Mouse (Mus musculus): Measurements from ENCODE around the gene Prkg1. TPM values are rescaled to one million over a fixed set of nuclear protein-coding genes. Genes with fewer than 3 reads are reported as not detected.
"Not testable (repeated sequence)": the region's sequence is repeated elsewhere in the genome, so short reads cannot be mapped to it uniquely, and the experiment has no call there.

The Prkg1 gene
- polyA plus RNA-seq, 1 experiment from 2014 or later: 10.0 TPM

DNA sequence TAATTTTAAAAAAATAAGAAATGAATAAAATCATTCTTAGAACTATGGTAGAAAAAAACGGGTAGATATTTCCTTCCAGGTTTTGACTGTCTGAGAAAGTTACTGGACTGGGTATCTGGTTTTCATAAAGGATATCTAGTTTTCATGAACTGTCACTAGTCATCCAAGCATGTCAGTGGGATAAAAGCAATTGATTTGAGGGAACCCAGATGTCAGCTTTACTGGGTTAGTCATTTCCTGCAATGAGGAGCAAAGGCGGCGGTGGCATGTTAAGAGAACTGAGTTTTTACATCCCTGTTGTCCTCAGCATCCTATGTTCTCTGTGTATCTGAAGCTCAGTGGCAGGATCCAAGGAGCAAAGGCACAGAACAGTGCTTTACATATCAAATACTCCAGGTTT lies 1201.0 kb downstream of the Prkg1 start:
- Histone ChIP-seq H3K9me3 (no peaks in the 10 kb centered on the region), H3K4me3 (replicated peaks) (no peak overlapping the region), H3K9ac (no peak overlapping the region), H3K36me3 (no peaks in the 10 kb centered on the region), H3K4me2 (no peak overlapping the region), H3K27me3 (replicated peaks) (no peaks in the 10 kb centered on the region), H3K27ac (no peak overlapping the region), H3K4me1 (no peaks in the 10 kb centered on the region)
- ATAC-seq (ENCODE audit: insufficient read depth, low FRiP score, low read depth): no peak
- 63% methylated on average over 3 of the region's 3 CpGs for WGBS

DNA sequence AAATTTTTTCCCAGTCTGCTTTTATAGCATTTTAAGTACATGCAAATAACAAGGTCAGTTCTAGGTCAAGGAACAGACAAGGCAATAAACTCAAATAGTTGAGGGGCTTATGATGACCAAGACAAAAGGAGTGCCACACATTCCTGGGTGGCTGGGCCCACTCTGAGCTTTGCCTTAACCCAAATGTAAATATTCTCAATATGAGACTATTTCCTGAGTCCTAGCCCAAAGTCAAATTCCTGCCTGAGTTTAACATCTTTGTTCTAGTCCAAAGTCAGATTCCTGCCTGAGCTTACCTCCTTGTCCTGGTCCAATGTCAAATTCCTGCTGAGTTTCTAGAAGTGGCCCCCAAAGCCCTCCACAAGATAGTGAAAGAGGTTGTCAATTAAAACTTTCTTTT lies 1206.8 kb downstream of the Prkg1 start:
- no peaks in the 10 kb centered on the region for H3K4me1 ChIP-seq
- H3K4me3 ChIP-seq (replicated peaks): no peak overlapping the region
- no peaks in the 10 kb centered on the region for H3K36me3 ChIP-seq
- no peak overlapping the region for H3K27ac ChIP-seq
- H3K9ac ChIP-seq: no peak overlapping the region
- peaks cover 8% of the 10 kb centered on the region for H3K27me3 ChIP-seq (replicated peaks)
- no peak for ATAC-seq (ENCODE audit: insufficient read depth, low FRiP score, low read depth)
- H3K9me3 ChIP-seq: no peaks in the 10 kb centered on the region
- H3K4me2 ChIP-seq: no peak overlapping the region

DNA sequence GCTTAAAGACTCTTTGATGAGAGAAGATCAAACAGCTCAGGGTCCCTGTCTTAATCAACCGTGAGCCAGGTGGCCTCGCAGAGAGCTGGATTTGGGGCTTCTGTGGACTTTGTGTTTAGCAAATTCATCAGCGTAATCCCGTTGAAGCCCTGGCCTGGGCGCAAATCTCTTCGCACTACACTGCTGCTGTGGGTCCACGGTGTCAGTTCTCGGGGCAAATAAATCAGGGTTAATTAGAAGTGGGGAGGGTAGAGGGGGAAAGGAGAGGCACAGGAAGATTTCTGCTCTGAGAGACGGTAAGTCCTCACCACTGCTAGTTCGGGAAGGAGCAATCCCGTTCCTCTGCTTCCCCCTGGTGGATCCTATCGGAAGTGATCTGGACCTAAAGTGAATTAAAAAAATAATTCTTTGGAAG lies 1210.4 kb downstream of the Prkg1 start:
- Histone ChIP-seq H3K4me2 (peak overlapping the region; percentile 56), H3K36me3 (no peaks in the 10 kb centered on the region), H3K27ac (no peak overlapping the region), H3K9me3 (no peaks in the 10 kb centered on the region), H3K4me1 (peaks cover under 1% of the 10 kb centered on the region; the same call in 1 of the 2 replicates), H3K9ac (no peak overlapping the region), H3K27me3 (replicated peaks) (peaks cover 17% of the 10 kb centered on the region), H3K4me3 (replicated peaks) (peak overlapping the region; percentile 28)
- no peak for ATAC-seq (ENCODE audit: insufficient read depth, low FRiP score, low read depth)
- WGBS: 2% methylated on average over 12 of the region's 12 CpGs

GRCm38 (mm10) chr19:30553740-30554139 lies 1211.1 kb downstream of the Prkg1 start:
- H3K4me3 ChIP-seq (replicated peaks): no peak overlapping the region
- H3K4me2 ChIP-seq: no peak overlapping the region
- no peak overlapping the region for H3K9ac ChIP-seq
- no peak overlapping the region for H3K27ac ChIP-seq
- no peak for ATAC-seq (ENCODE audit: insufficient read depth, low FRiP score, low read depth)
- H3K4me1 ChIP-seq: peaks cover 7% of the 10 kb centered on the region; the same call in 1 of the 2 replicates
- H3K9me3 ChIP-seq: no peaks in the 10 kb centered on the region
- no peaks in the 10 kb centered on the region for H3K36me3 ChIP-seq
- WGBS: 27% methylated on average over 4 of the region's 4 CpGs
- peaks cover 25% of the 10 kb centered on the region for H3K27me3 ChIP-seq (replicated peaks)

- Histone ChIP-seq H3K4me2 (no peak overlapping the region), H3K9me3 (no peaks in the 10 kb centered on the region), H3K4me1 (peaks cover 7% of the 10 kb centered on the region; the same call in 1 of the 2 replicates), H3K9ac (no peak overlapping the region), H3K4me3 (replicated peaks) (no peak overlapping the region), H3K27me3 (replicated peaks) (peaks cover 39% of the 10 kb centered on the region), H3K27ac (no peak overlapping the region), H3K36me3 (no peaks in the 10 kb centered on the region)
- no peak for ATAC-seq (ENCODE audit: insufficient read depth, low FRiP score, low read depth)
- WGBS: 62% methylated on average over 8 of the region's 8 CpGs
These were observed 1212.6 kb downstream of the Prkg1 start for GRCm38 (mm10) chr19:30552260-30552659.

- 5% methylated on average over 17 of the region's 17 CpGs for WGBS
- ATAC-seq (ENCODE audit: insufficient read depth, low FRiP score, low read depth): no peak
- Histone ChIP-seq H3K4me2 (peak overlapping the region; percentile 54), H3K36me3 (no peaks in the 10 kb centered on the region), H3K4me3 (replicated peaks) (peak overlapping the region; percentile 34), H3K27me3 (replicated peaks) (peaks cover 44% of the 10 kb centered on the region), H3K27ac (no peak overlapping the region), H3K9me3 (no peaks in the 10 kb centered on the region), H3K9ac (no peak overlapping the region), H3K4me1 (peaks cover 7% of the 10 kb centered on the region; the same call in 1 of the 2 replicates)
These were observed 1214.8 kb downstream of the Prkg1 start for GRCm38 (mm10) chr19:30549854-30550647.

DNA sequence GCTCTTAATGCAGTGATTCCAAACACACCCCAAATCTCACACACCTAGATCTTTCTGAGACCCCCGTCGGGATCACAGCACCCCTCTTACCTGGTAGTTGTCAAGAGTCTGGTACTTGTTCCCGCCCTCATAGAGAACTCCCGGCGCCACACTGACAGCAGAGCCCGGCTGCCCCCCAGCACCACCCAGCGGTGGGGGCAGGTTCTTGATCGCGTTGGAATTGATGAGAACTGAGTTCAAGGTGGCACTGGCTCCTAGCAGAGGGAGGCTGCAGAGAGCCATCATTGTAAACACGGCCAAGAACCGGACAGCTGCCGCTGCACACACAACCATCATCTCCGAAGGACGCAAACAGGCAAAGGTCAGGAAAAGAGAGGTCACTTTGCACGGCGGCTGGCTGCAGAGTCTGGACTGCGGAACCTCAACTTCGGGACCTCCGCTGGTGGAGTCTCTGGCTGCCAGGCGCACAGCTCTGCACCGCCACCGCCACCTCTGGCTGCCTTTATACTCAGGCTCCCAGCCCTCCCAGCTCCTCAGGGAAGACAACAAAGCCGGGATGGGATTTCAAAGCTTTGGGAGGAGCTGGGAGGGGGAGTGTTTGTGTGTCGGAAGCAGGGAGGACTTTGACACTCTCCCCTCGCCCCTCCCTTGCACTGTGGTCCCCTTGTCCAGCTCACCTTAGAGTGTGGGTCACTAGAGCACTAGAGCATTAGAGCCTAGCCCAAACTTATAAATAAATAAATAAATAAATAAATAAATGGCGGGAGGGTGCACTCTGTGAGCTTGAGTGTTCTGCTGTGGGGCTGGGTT lies 1215.6 kb downstream of the Prkg1 start, which contains the start of gene Dkk1:
Gene Dkk1 (minus strand): TSS at position 622 of the 810 bp plus-strand sequence.
- no peak within 1 kb of the TSS for H3K9ac ChIP-seq

GRCm38 (mm10) chr19:30548411-30549043 lies 1216.3 kb downstream of the Prkg1 start:
- 2% methylated on average over 23 of the region's 23 CpGs for WGBS
- Histone ChIP-seq H3K9me3 (no peaks in the 10 kb centered on the region), H3K36me3 (no peaks in the 10 kb centered on the region), H3K4me1 (peaks cover 7% of the 10 kb centered on the region; the same call in 1 of the 2 replicates), H3K27ac (no peak overlapping the region), H3K4me2 (peak overlapping the region; percentile 54), H3K27me3 (replicated peaks) (peaks cover 40% of the 10 kb centered on the region), H3K4me3 (replicated peaks) (peak overlapping the region; percentile 34), H3K9ac (no peak overlapping the region)
- ATAC-seq (ENCODE audit: insufficient read depth, low FRiP score, low read depth): no peak

More for the DNA sequence above, 1215.6 kb downstream of the Prkg1 start, which contains the start of gene Dkk1:
- peak within 1 kb of the TSS; percentile 54 for H3K4me2 ChIP-seq
- no peaks in the 10 kb centered on the region for H3K9me3 ChIP-seq
- peak within 1 kb of the TSS; percentile 34 for H3K4me3 ChIP-seq (replicated peaks)
- no peaks in the 10 kb centered on the region for H3K36me3 ChIP-seq
- H3K27me3 ChIP-seq (replicated peaks): peaks cover 44% of the 10 kb centered on the region
- H3K4me1 ChIP-seq: peaks cover 7% of the 10 kb centered on the region; the same call in 1 of the 2 replicates
- ATAC-seq (ENCODE audit: insufficient read depth, low FRiP score, low read depth): no peak
- H3K27ac ChIP-seq: no peak within 1 kb of the TSS
- WGBS: under 1% methylated on average over 26 of the region's 26 CpGs

GRCm38 (mm10) chr19:30539365-30539941 lies 1225.4 kb downstream of the Prkg1 start:
- H3K27ac ChIP-seq; H3K27me3 ChIP-seq (replicated peaks); H3K9me3 ChIP-seq; ATAC-seq (ENCODE audit: insufficient read depth, low FRiP score, low read depth); H3K9ac ChIP-seq; H3K4me1 ChIP-seq; H3K36me3 ChIP-seq: not testable (repeated sequence)
- H3K4me3 ChIP-seq (replicated peaks): peak overlapping the region; percentile 42
- 2% methylated on average over 44 of the region's 44 CpGs for WGBS
- peak overlapping the region; percentile 76 for H3K4me2 ChIP-seq

GRCm38 (mm10) chr19:30516771-30517170 lies 1248.1 kb downstream of the Prkg1 start:
- H3K27me3 ChIP-seq (replicated peaks): no peaks in the 10 kb centered on the region

More at GRCm38 (mm10) chr19:30516771-30517170, 1248.1 kb downstream of the Prkg1 start:
- no peak for ATAC-seq (ENCODE audit: insufficient read depth, low FRiP score, low read depth)
- Histone ChIP-seq H3K36me3 (no peaks in the 10 kb centered on the region), H3K9ac (no peak overlapping the region), H3K4me3 (replicated peaks) (no peak overlapping the region), H3K27ac (no peak overlapping the region), H3K4me2 (no peak overlapping the region), H3K9me3 (no peaks in the 10 kb centered on the region), H3K4me1 (no peaks in the 10 kb centered on the region)
- WGBS: 33% methylated on average over 6 of the region's 6 CpGs
